Mouse (Mus musculus) MEL (cell line): Measurements from ENCODE around the gene Dtwd1. TPM values are rescaled to one million over a fixed set of nuclear protein-coding genes. Genes with fewer than 3 reads are reported as not detected.

Experiments used
- DNase-seq: peaks from one replicate; pipeline ENCODE4 v3.0.0; 2011; ENCODE audit warnings: low read depth, low spot score
- H3K27ac ChIP-seq: 2 replicates; pipeline ENCODE4 v1.5.1; 2012; ENCODE audit warnings: low read depth, mild to moderate bottlenecking, control low read depth, low read length, moderate library complexity; ENCODE audit not compliant: control insufficient read depth
- H3K27me3 ChIP-seq, 2 experiments: fragments of 150-350 bp in 1 of 2; sonication (generic) in 1 of 2; 2 replicates each; pipeline ENCODE4 v1.6.1; 2012; ENCODE audit warnings: low read length in 2 of 2, mild to moderate bottlenecking in 2 of 2, improper control_type of control experiment in 1 of 2, moderate library complexity in 1 of 2; ENCODE audit not compliant: insufficient read depth in 2 of 2, control insufficient read depth in 1 of 2
- H3K36me3 ChIP-seq, 2 experiments: 2 replicates each; pipeline ENCODE4 v1.6.1; 2012 to 2014; ENCODE audit warnings: low read length in 2 of 2, improper control_type of control experiment in 1 of 2, inconsistent platforms in 1 of 2, mild to moderate bottlenecking in 1 of 2; ENCODE audit not compliant: insufficient read depth in 2 of 2, control insufficient read depth in 1 of 2
- H3K4me1 ChIP-seq, 2 experiments: fragments of 150-350 bp in 1 of 2; sonication (generic) in 1 of 2; 2 replicates each; pipeline ENCODE4 v1.6.1; 2012; ENCODE audit warnings: low read length in 2 of 2, improper control_type of control experiment in 1 of 2, mild to moderate bottlenecking in 1 of 2; ENCODE audit not compliant: insufficient read depth in 2 of 2, control insufficient read depth in 1 of 2
- H3K4me3 ChIP-seq, 2 experiments: fragments of 150-350 bp in 1 of 2; sonication (generic) in 1 of 2; 2 replicates each; pipeline ENCODE4 v1.5.1; 2012; ENCODE audit warnings: low read depth in 2 of 2, low read length in 2 of 2, mild to moderate bottlenecking in 2 of 2, moderate library complexity in 2 of 2, control low read depth in 1 of 2, improper control_type of control experiment in 1 of 2; ENCODE audit not compliant: control insufficient read depth in 1 of 2, insufficient read depth in 1 of 2
- H3K79me2 ChIP-seq: 2 replicates; pipeline ENCODE4 v1.6.1; 2012; ENCODE audit warnings: mild to moderate bottlenecking, low read length, moderate library complexity; ENCODE audit not compliant: control insufficient read depth, poor library complexity, insufficient read depth
- H3K9ac ChIP-seq: 2 replicates; pipeline ENCODE4 v1.6.1; 2012; ENCODE audit warnings: low read depth, mild to moderate bottlenecking, control low read depth, low read length, moderate library complexity; ENCODE audit not compliant: control insufficient read depth, poor library complexity, severe bottlenecking
- H3K9me3 ChIP-seq: fragments of 150-350 bp; sonication (generic); replicated peaks from 2 replicates; pipeline ENCODE4 v1.6.1; 2012; ENCODE audit warnings: mild to moderate bottlenecking, low read length, improper control_type of control experiment, moderate library complexity; ENCODE audit not compliant: insufficient read depth
- CTCF ChIP-seq, 3 experiments: IDR thresholded peaks in 2 of 3; conservative IDR thresholded peaks in 1 of 3; 2 replicates each; pipeline ENCODE4 v1.5.1; 2011 to 2012; ENCODE audit warnings: low read length in 3 of 3, low read depth in 2 of 3, mild to moderate bottlenecking in 2 of 3, improper control_type of control experiment in 1 of 3, inconsistent platforms in 1 of 3, mixed read lengths in 1 of 3, moderate library complexity in 1 of 3; ENCODE audit not compliant: control insufficient read depth in 1 of 3, insufficient read depth in 1 of 3, poor library complexity in 1 of 3, severe bottlenecking in 1 of 3
- EP300 ChIP-seq, 2 experiments: IDR thresholded peaks; 2 replicates each; pipeline ENCODE4 v1.6.1; 2011; ENCODE audit warnings: improper control_type of control experiment in 2 of 2, low read length in 2 of 2, low read depth in 1 of 2, mild to moderate bottlenecking in 1 of 2
- ETS1 ChIP-seq: IDR thresholded peaks from 2 replicates; pipeline ENCODE4 v1.6.1; 2012; ENCODE audit warnings: low read depth, mild to moderate bottlenecking, inconsistent platforms, low read length, improper control_type of control experiment, moderate library complexity
- GATA1 ChIP-seq: IDR thresholded peaks from 2 replicates; pipeline ENCODE4 v1.6.1; 2011; ENCODE audit warnings: low read depth, low read length, improper control_type of control experiment
- HCFC1 ChIP-seq: IDR thresholded peaks from 2 replicates; pipeline ENCODE4 v1.6.1; 2012; ENCODE audit warnings: low read depth, mild to moderate bottlenecking, inconsistent platforms, low read length, improper control_type of control experiment, moderate library complexity
- JUND ChIP-seq: IDR thresholded peaks from 2 replicates; pipeline ENCODE4 v1.6.1; 2011; ENCODE audit warnings: low read depth, mild to moderate bottlenecking, improper control_type of control experiment, low read length
- MAFK ChIP-seq: IDR thresholded peaks from 2 replicates; pipeline ENCODE4 v1.6.1; 2011; ENCODE audit warnings: low read depth, mild to moderate bottlenecking, low read length, improper control_type of control experiment, borderline replicate concordance
- MAX ChIP-seq: IDR thresholded peaks from 2 replicates; pipeline ENCODE4 v1.6.1; 2011; ENCODE audit warnings: low read length, improper control_type of control experiment
- MEF2A ChIP-seq: IDR thresholded peaks from 2 replicates; pipeline ENCODE4 v1.6.1; 2014; ENCODE audit warnings: low read depth, mild to moderate bottlenecking, inconsistent platforms, low read length, improper control_type of control experiment; ENCODE audit not compliant: poor library complexity, insufficient replicate concordance, severe bottlenecking; ENCODE audit errors: extremely low read depth
- MXI1 ChIP-seq: IDR thresholded peaks from 2 replicates; pipeline ENCODE4 v1.6.1; 2011; ENCODE audit warnings: mild to moderate bottlenecking, low read depth, low read length, improper control_type of control experiment
- MYB ChIP-seq: IDR thresholded peaks from 2 replicates; pipeline ENCODE4 v1.6.1; 2011; ENCODE audit warnings: mild to moderate bottlenecking, low read depth, low read length, improper control_type of control experiment
- NRF1 ChIP-seq: IDR thresholded peaks from 2 replicates; pipeline ENCODE4 v1.6.1; 2014; ENCODE audit warnings: low read depth, mild to moderate bottlenecking, inconsistent platforms, low read length, improper control_type of control experiment, moderate library complexity; ENCODE audit not compliant: poor library complexity, insufficient read depth, severe bottlenecking
- POLR2A ChIP-seq, 2 experiments: IDR thresholded peaks; 2 replicates each; pipeline ENCODE4 v1.6.1; 2011 to 2012; ENCODE audit warnings: low read length in 2 of 2, mild to moderate bottlenecking in 2 of 2, control low read depth in 1 of 2, improper control_type of control experiment in 1 of 2, low read depth in 1 of 2, moderate library complexity in 1 of 2; ENCODE audit not compliant: control insufficient read depth in 1 of 2, insufficient read depth in 1 of 2, poor library complexity in 1 of 2
- POLR2AphosphoS5 ChIP-seq: IDR thresholded peaks from 2 replicates; pipeline ENCODE4 v1.6.1; 2012; ENCODE audit warnings: low read depth, borderline replicate concordance, mild to moderate bottlenecking, inconsistent platforms, low read length, moderate library complexity, mixed read lengths
- RAD21 ChIP-seq: IDR thresholded peaks from 2 replicates; pipeline ENCODE4 v1.6.1; 2011; ENCODE audit warnings: mild to moderate bottlenecking, low read depth, low read length, improper control_type of control experiment
- SMC3 ChIP-seq: IDR thresholded peaks from 2 replicates; pipeline ENCODE4 v1.6.1; 2011; ENCODE audit warnings: low read depth, low read length, improper control_type of control experiment
- TAL1 ChIP-seq: IDR thresholded peaks from 2 replicates; pipeline ENCODE4 v1.6.1; 2012; ENCODE audit warnings: mild to moderate bottlenecking, inconsistent platforms, low read length, moderate library complexity, mixed read lengths
- ZC3H11A ChIP-seq: IDR thresholded peaks from 2 replicates; pipeline ENCODE4 v1.6.1; 2012; ENCODE audit warnings: low read depth, mild to moderate bottlenecking, inconsistent platforms, low read length, improper control_type of control experiment
- ZMIZ1 ChIP-seq: IDR thresholded peaks from 2 replicates; pipeline ENCODE4 v1.6.1; 2012; ENCODE audit warnings: low read depth, mild to moderate bottlenecking, inconsistent platforms, low read length, improper control_type of control experiment, moderate library complexity
- ZNF384 ChIP-seq: IDR thresholded peaks from 2 replicates; pipeline ENCODE4 v1.6.1; 2012; ENCODE audit warnings: low read depth, mild to moderate bottlenecking, inconsistent platforms, low read length, improper control_type of control experiment
- polyA plus RNA-seq, 2 experiments: library from polyadenylated mRNA; stranded (reverse) in 1 of 2; unstranded in 1 of 2; fragments of >175 nt in 1 of 2; fragments of >200 nt in 1 of 2; gene quantifications; 2 replicates each; pipeline versions ENCODE4 v1.2.1 to v1.2.4; 2012; ENCODE audit warnings: low replicate concordance in 2 of 2, low read depth in 1 of 2; ENCODE audit not compliant: insufficient read length in 2 of 2, insufficient read depth in 1 of 2, missing spikeins in 1 of 2
- total RNA-seq: library from RNA; depleted of rRNA; stranded (reverse); fragments of 300-350 nt; gene quantifications from 2 replicates; pipeline ENCODE4 v1.2.3, GENCODE M21; 2012

The Dtwd1 gene
- total and polyA plus RNA-seq, 3 experiments: 15.8 to 17.9 TPM; not detected in 1

DNA sequence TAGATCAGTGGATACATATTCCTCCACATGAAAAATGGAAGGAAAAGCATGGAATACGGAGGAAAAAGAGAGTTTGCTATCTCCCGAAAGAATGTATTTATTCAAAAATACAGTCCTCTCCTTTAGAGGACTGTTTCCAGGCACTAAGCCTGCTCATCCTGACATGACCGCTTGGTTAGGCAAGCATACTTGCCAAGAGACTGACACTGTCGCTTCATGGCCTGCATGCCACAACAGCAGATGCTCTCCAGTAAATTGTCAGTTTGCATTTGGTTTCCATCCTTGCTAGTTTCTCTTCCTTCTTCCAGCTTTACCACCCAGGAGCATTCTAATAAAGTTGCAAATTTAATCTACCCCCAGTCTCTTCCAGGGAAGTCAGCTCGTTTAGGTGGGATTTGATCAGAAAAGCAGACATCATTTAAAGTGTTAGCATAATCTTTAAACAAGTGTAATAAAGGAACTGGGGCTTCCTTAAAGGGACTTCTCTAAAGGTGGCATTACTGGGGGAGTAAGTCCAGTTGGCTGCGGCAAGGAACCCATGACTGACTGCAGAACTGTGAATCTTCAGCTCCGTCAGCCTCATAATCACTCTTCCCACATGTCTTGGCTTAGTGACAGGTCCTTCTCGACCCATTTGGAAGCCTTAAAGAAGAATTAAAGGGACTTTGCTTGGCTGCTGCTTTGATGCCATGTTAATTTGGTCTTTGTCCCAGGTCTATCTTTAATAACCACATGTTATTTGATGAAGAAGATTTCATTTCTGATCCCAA lies 15.1 kb downstream of the Dtwd1 start:
- H3K27ac ChIP-seq: no peak overlapping the region
- H3K79me2 ChIP-seq: no peaks in the 10 kb centered on the region
- DNase-seq: no peak
- H3K9me3 ChIP-seq: no peaks in the 10 kb centered on the region
- peaks cover 3 to 4% of the 10 kb centered on the region in 2 experiments; a peak in 2 of 4 replicates for H3K4me1 ChIP-seq
- no peak overlapping the region for H3K4me3 ChIP-seq
- TF ChIP-seq EP300 (IDR thresholded peaks at IDR 0.05; ENCODE audit: low read depth in 1 of 2, low read length in 2 of 2) (no peak), MXI1 (no peak), MAFK (no peak), RAD21 (no peak), MEF2A (no peak), GATA1 (no peak), POLR2A (IDR thresholded peaks at IDR 0.05; ENCODE audit: control insufficient read depth in 1 of 2, insufficient read depth in 1 of 2, low read depth in 1 of 2, low read length in 2 of 2, poor library complexity in 1 of 2) (no peak)
- no peaks in the 10 kb centered on the region; a peak in 1 of 4 replicates for H3K36me3 ChIP-seq
- no peaks in the 10 kb centered on the region; a peak in 1 of 4 replicates for H3K27me3 ChIP-seq
- no peak overlapping the region for H3K9ac ChIP-seq

DNA sequence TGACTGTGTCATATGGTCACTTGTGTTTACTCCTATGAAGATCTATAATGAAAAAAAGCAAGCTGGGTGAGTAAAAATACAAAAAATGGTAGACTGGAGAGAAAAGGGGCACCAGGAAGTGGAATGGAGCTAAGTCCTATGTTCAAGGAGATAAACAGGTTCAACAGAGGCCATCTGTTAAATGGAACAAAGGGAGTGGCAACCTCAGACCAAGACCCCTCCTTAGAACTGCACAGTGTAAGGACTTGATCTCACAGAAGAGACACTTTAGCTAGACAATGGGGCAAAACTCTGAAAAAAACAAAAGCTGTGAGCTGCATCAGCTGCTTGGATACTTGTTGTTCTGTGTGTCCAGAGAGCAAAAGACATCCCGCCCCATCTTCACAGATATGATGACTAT lies 19.5 kb downstream of the Dtwd1 start:
- Histone ChIP-seq H3K4me1 (peaks cover under 1 to 1% of the 10 kb centered on the region in 2 experiments; a peak in 2 of 4 replicates), H3K27me3 (peaks cover 0 to 2% of the 10 kb centered on the region in 2 experiments; a peak in 1 of 4 replicates), H3K36me3 (no peaks in the 10 kb centered on the region), H3K27ac (no peak overlapping the region), H3K9me3 (no peaks in the 10 kb centered on the region), H3K9ac (no peak overlapping the region), H3K79me2 (no peaks in the 10 kb centered on the region), H3K4me3 (no peak overlapping the region)
- DNase-seq: no peak
- TF ChIP-seq MAX (no peak), RAD21 (no peak), ZNF384 (no peak), NRF1 (no peak), GATA1 (no peak), HCFC1 (no peak)

DNA sequence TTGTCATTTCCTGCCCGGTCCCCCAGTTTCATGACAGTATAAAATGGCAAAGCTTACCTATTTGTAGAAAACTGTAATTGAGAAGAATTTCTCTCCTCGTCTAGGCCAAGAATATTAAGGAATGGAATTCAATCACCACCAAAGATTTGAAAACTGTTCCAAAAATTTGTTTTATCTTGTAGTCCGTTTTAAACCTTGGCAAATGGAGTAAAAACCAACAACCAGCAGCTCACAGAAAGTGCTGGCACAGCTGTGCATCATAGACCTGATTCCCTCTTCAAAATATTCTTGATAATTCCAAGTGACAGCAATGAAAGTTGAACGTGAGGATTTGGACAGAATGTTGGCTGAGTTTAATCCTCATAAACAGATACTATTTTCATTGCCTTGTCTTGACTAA lies 39.4 kb downstream of the Dtwd1 start:
- Histone ChIP-seq H3K27ac (no peak overlapping the region), H3K9me3 (no peaks in the 10 kb centered on the region), H3K4me1 (no peaks in the 10 kb centered on the region), H3K27me3 (no peaks in the 10 kb centered on the region; a peak in 1 of 4 replicates), H3K4me3 (no peak overlapping the region), H3K9ac (no peak overlapping the region), H3K79me2 (no peaks in the 10 kb centered on the region), H3K36me3 (no peaks in the 10 kb centered on the region)
- no peak for TF ChIP-seq ETS1
- no peak for TF ChIP-seq GATA1
- no peak for TF ChIP-seq ZC3H11A
- TF ChIP-seq SMC3: no peak
- TF ChIP-seq NRF1: no peak
- no peak for TF ChIP-seq TAL1
- TF ChIP-seq MEF2A: no peak
- no peak for TF ChIP-seq MYB
- no peak for TF ChIP-seq POLR2AphosphoS5
- no peak for TF ChIP-seq ZMIZ1
- TF ChIP-seq CTCF (IDR thresholded peaks at IDR 0.05 in 2 of 3, conservative IDR thresholded peaks at IDR 0.05 in 1 of 3; ENCODE audit: control insufficient read depth in 1 of 3, insufficient read depth in 1 of 3, low read depth in 2 of 3, low read length in 3 of 3, poor library complexity in 1 of 3, severe bottlenecking in 1 of 3): no peak
- TF ChIP-seq JUND: no peak
- DNase-seq: no peak
